Mouse (Mus musculus): ENCODE results near the gene Gm29735. TPM values are rescaled to one million over a fixed set of nuclear protein-coding genes. Genes with fewer than 3 reads are reported as not detected.
"Not testable (repeated sequence)": the region's sequence is repeated elsewhere in the genome, so short reads cannot be mapped to it uniquely, and the experiment has no call there.

Gene Gm29735
- not detected in 2 replicates for total RNA-seq (2015)
- not detected in 2 replicates for total RNA-seq (2017)

- ATAC-seq (replicated peaks; ENCODE audit: poor library complexity): not testable (repeated sequence)
Measured at GRCm38 (mm10) chr7:142157013-142157412, at the start of gene Gm29735. Gene Gm29735, minus strand, starts transcription at chr7:142157113.

GRCm38 (mm10) chr7:142205488-142205887 is 48.6 kb upstream of the Gm29735 start:
- no peak for ATAC-seq (replicated peaks; ENCODE audit: poor library complexity)

- no peak for ATAC-seq (replicated peaks; ENCODE audit: poor library complexity)
Measured at GRCm38 (mm10) chr7:142201064-142201463, 44.2 kb upstream of the Gm29735 start, which contains the start of gene Krtap5-3. Gene Krtap5-3, plus strand, starts transcription at chr7:142201364.

- no peak for ATAC-seq (replicated peaks; ENCODE audit: poor library complexity)
Measured at GRCm38 (mm10) chr7:142198748-142199147, 41.8 kb upstream of the Gm29735 start.

GRCm38 (mm10) chr7:142190289-142190688 is 33.4 kb upstream of the Gm29735 start, which contains the start of gene Gm10153:
Gene Gm10153, minus strand, starts transcription at chr7:142190389.
- no peak for ATAC-seq (replicated peaks; ENCODE audit: poor library complexity)

- ATAC-seq (replicated peaks; ENCODE audit: poor library complexity): no peak
Measured at GRCm38 (mm10) chr7:142188156-142188555, 31.2 kb upstream of the Gm29735 start.

- ATAC-seq (replicated peaks; ENCODE audit: poor library complexity): no peak
Measured at GRCm38 (mm10) chr7:142181021-142181420, 24.1 kb upstream of the Gm29735 start.

- ATAC-seq (replicated peaks; ENCODE audit: poor library complexity): no peak
Measured at GRCm38 (mm10) chr7:142178685-142179084, 21.8 kb upstream of the Gm29735 start.

GRCm38 (mm10) chr7:142175905-142176304 is 19.0 kb upstream of the Gm29735 start, which contains the start of gene Krtap5-2:
Gene Krtap5-2, minus strand, starts transcription at chr7:142176005.
- not testable (repeated sequence) for ATAC-seq (replicated peaks; ENCODE audit: poor library complexity)

- ATAC-seq (replicated peaks; ENCODE audit: poor library complexity): peak; percentile 76
Measured at GRCm38 (mm10) chr7:142169836-142170235, 12.9 kb upstream of the Gm29735 start.

GRCm38 (mm10) chr7:142165639-142166038 is 8.7 kb upstream of the Gm29735 start, which contains the start of gene Gm4553:
Gene Gm4553, minus strand, starts transcription at chr7:142165739.
- not testable (repeated sequence) for ATAC-seq (replicated peaks; ENCODE audit: poor library complexity)

- ATAC-seq (replicated peaks; ENCODE audit: poor library complexity): no peak
Measured at GRCm38 (mm10) chr7:142159366-142159765, 2.5 kb upstream of the Gm29735 start.

GRCm38 (mm10) chr7:142155308-142155707 is 1.6 kb downstream of the Gm29735 start:
- ATAC-seq (replicated peaks; ENCODE audit: poor library complexity): no peak

- ATAC-seq (replicated peaks; ENCODE audit: poor library complexity): no peak
Measured at GRCm38 (mm10) chr7:142152191-142152590, 4.7 kb downstream of the Gm29735 start.

GRCm38 (mm10) chr7:142148633-142149032 is 8.3 kb downstream of the Gm29735 start:
- no peak for ATAC-seq (replicated peaks; ENCODE audit: poor library complexity)

GRCm38 (mm10) chr7:142146033-142146432 is 10.9 kb downstream of the Gm29735 start:
- peak; percentile 55; the same call in 1 of the 2 replicates for ATAC-seq (replicated peaks; ENCODE audit: poor library complexity)

GRCm38 (mm10) chr7:142145413-142145940 is 11.4 kb downstream of the Gm29735 start:
- ATAC-seq (replicated peaks; ENCODE audit: poor library complexity): no peak

- ATAC-seq (replicated peaks; ENCODE audit: poor library complexity): no peak
Measured at GRCm38 (mm10) chr7:142144507-142144906, 12.4 kb downstream of the Gm29735 start, which contains the start of gene Gm45337. Gene Gm45337, minus strand, starts transcription at chr7:142144607.

GRCm38 (mm10) chr7:142143506-142144010 is 13.4 kb downstream of the Gm29735 start:
- peak; percentile 29; the same call in 1 of the 2 replicates for ATAC-seq (replicated peaks; ENCODE audit: poor library complexity)

GRCm38 (mm10) chr7:142140696-142141095 is 16.2 kb downstream of the Gm29735 start:
- no peak for ATAC-seq (replicated peaks; ENCODE audit: poor library complexity)

GRCm38 (mm10) chr7:142135934-142136333 is 21.0 kb downstream of the Gm29735 start, which contains the start of gene Gm39115:
Gene Gm39115, minus strand, starts transcription at chr7:142136034.
- ATAC-seq (replicated peaks; ENCODE audit: poor library complexity): not testable (repeated sequence)

Measured in megakaryocyte progenitor cell, adult 5-6 weeks (primary cell).